Mouse (Mus musculus) liver, embryonic 11.5 days (tissue): ENCODE measurements around the gene Prdm16. TPM values are rescaled to one million over a fixed set of nuclear protein-coding genes. Genes with fewer than 3 reads are reported as not detected.

ENCODE experiments used
- ATAC-seq: fragments of 200-750 bp; cut with Nextera tagmentation; replicated peaks from 2 replicates; pipeline ENCODE4 v1.8.0; 2017; ENCODE audit warnings: moderate number of reproducible peaks, mild to moderate bottlenecking, moderate TSS enrichment, moderate library complexity; ENCODE audit not compliant: low FRiP score
- DNase-seq: peaks from one replicate; pipeline ENCODE4 v3.0.0-alpha.2; 2017; ENCODE audit warnings: low spot score
- H3K27ac ChIP-seq: fragments of 300-500 bp; sonication (generic); 2 replicates; pipeline ENCODE4 v1.5.1; 2014; ENCODE audit warnings: mild to moderate bottlenecking, low read depth, low read length, control low read depth
- H3K27me3 ChIP-seq: fragments of 300-500 bp; sonication (generic); replicated peaks from 2 replicates; pipeline ENCODE4 v1.6.1; 2014; ENCODE audit warnings: low read length, mixed read lengths; ENCODE audit not compliant: control insufficient read depth, insufficient read depth
- H3K36me3 ChIP-seq: fragments of 300-500 bp; sonication (generic); 2 replicates; pipeline ENCODE4 v1.6.1; 2014; ENCODE audit warnings: mild to moderate bottlenecking, low read length, moderate library complexity, mixed read lengths; ENCODE audit not compliant: control insufficient read depth, insufficient read depth
- H3K4me1 ChIP-seq: fragments of 300-500 bp; sonication (generic); replicated peaks from 2 replicates; pipeline ENCODE4 v1.6.1; 2014; ENCODE audit warnings: low read length, mixed read lengths; ENCODE audit not compliant: control insufficient read depth, insufficient read depth
- H3K4me2 ChIP-seq: fragments of 300-500 bp; sonication (generic); 2 replicates; pipeline ENCODE4 v1.6.1; 2014; ENCODE audit warnings: mild to moderate bottlenecking, control low read depth, moderate library complexity
- H3K4me3 ChIP-seq: fragments of 300-500 bp; sonication (generic); 2 replicates; pipeline ENCODE4 v1.5.1; 2014; ENCODE audit warnings: low read depth, low read length, control low read depth
- H3K9ac ChIP-seq: fragments of 300-500 bp; sonication (generic); 2 replicates; pipeline ENCODE4 v1.6.1; 2014; ENCODE audit warnings: low read depth, low read length, control low read depth
- H3K9me3 ChIP-seq: fragments of 300-500 bp; sonication (generic); 2 replicates; pipeline ENCODE4 v1.6.1; 2016; ENCODE audit warnings: low read length, inconsistent platforms, mixed read lengths; ENCODE audit not compliant: control insufficient read depth
- WGBS: fragments of 180-500 bp; shearing (Covaris S2); extraction: QIAGEN DNeasy Blood & Tissue Kit; methylation state at CpG from one replicate; pipeline ENCODE4 v1.1.7; 2014; 5-methylcytosine and 5-hydroxymethylcytosine counted together
- polyA plus RNA-seq: library from polyadenylated mRNA; unstranded; fragments of >200 nt; fragmentation: Nextera tagmentation; extraction: Ambion mirVana; gene quantifications from 2 replicates; pipeline ENCODE4 v1.2.1, GENCODE M21; 2014

Prdm16 gene
- polyA plus RNA-seq, 1 experiment from 2014 or later: 7.2 TPM

DNA sequence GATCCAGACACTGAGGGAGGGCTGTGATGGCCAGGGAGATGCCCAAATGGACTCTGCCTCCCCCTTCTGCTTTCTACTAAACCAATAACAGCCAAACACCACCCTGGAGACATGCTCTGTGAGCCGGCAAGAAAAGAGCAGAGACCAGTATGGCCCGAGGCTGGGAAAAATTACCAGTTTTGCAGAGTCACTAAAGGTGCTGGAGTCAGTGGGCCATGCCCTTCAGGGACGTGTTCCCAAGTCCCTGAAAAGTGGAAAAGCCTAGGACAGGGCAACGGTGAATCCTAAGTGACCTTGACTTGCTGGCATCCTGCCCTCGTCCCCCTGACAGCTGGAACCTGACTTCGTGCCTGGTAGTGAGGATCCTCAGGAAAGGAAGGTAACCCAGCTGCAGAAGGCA is 5.8 kb upstream of the Prdm16 start:
- DNase-seq: no peak
- Histone ChIP-seq H3K36me3 (no peaks in the 10 kb centered on the region), H3K4me1 (no peaks in the 10 kb centered on the region; the same call in none of the 2 replicates), H3K27ac (no peak overlapping the region), H3K9ac (no peak overlapping the region), H3K4me3 (no peak overlapping the region), H3K4me2 (no peak overlapping the region), H3K9me3 (no peaks in the 10 kb centered on the region), H3K27me3 (peaks cover 76% of the 10 kb centered on the region)
- ATAC-seq: no peak
- WGBS: 2% methylated on average over 6 of the region's 6 CpGs

- Histone ChIP-seq H3K36me3 (no peaks in the 10 kb centered on the region), H3K9ac (no peak overlapping the region), H3K4me3 (no peak overlapping the region), H3K9me3 (no peaks in the 10 kb centered on the region), H3K27ac (no peak overlapping the region), H3K4me1 (no peaks in the 10 kb centered on the region; the same call in none of the 2 replicates), H3K4me2 (no peak overlapping the region), H3K27me3 (peaks cover 84% of the 10 kb centered on the region)
- peak; percentile 41 for DNase-seq
- WGBS: 3% methylated on average over 32 of the region's 32 CpGs
- no peak for ATAC-seq
Observed at GRCm38 (mm10) chr4:154641296-154642110, 4.8 kb upstream of the Prdm16 start.

DNA sequence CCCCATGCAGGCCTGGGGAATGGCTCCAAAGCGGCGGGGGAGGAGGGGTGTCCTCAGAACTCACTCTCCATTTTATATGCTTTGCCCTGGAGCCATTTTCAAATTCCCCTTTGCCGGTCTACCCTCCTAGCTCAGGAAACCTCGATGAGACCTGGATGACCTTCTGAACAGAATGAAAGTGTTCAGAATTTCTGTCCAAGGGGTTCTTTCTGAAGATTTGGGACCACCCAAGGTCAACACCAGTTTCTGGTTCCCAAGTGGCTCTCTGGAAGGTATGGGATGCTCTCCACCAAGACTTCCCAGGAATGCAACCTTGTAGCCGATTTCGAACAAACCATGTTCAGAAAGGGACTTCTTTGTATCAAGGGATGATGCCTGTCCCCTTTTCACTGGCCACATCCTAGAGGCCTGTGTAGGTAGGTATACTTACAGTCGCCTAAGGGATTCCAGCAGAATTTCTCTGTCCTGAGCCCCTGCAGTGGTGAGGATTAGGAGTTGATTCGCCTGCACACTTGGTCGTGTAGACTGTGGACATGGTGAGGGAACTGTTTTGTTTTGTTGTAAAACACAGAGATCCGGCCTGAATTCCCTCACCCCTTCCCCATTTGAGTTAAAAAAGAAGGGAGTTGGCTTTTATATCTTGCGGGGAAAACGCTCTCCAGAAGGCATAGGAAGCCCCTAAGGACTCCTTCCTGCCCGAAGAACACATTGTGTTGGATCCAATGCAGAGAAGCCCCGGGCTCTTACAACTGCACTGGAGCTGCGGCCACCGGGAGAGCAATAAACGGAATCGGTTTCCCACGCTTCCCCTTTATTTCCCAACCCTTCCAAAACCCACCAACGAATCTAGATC is 4.0 kb upstream of the Prdm16 start:
- DNase-seq: peak; percentile 35
- H3K9ac ChIP-seq: no peak overlapping the region

DNA sequence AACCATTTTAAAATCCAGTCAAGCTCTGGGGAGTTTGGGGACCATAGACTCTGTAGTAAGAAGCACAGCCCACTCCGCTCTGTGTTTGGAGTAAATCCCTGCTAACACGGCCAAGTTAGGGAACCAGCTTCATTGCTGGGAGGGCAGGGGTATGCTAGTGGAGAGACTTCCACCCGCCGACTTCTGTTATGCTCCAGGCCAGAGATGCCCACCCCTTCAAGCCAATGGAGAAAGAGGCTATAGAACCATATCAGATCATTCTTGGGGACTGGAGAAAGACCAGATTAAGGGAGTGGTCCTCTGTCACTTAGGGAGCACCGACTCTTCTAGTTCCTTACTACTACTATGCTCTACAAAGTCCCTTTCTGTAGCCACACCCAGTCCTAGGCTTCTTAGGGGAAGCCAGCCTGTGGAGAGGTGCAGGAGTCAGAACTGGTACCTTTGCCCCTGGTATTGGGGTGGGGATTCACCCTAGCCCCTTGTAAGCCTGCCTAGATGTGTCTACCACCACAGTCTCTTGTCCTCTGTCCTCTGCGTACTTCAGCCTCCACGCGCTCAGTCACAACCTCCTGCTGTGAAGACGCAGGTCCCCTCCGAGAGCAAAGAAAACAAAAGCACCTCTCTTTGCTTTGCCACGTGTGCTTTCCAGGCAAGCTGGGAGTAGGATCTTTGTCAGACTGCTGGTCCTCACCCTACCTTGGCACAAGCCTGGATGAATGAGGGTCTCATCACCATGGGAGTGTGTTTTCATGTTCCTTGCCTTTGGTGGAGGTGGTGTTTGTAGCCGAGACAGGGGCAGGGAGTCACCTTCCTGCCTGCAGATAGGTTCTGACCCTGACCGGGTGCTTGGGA is 3.1 kb upstream of the Prdm16 start:
- Histone ChIP-seq H3K9me3 (no peaks in the 10 kb centered on the region), H3K36me3 (no peaks in the 10 kb centered on the region), H3K4me2 (no peak overlapping the region), H3K9ac (no peak overlapping the region), H3K27me3 (peaks cover 94% of the 10 kb centered on the region), H3K4me3 (no peak overlapping the region), H3K27ac (no peak overlapping the region), H3K4me1 (no peaks in the 10 kb centered on the region; the same call in none of the 2 replicates)
- DNase-seq (no peak), ATAC-seq (no peak)
- 8% methylated on average over 13 of the region's 13 CpGs for WGBS

More for the DNA sequence above, 4.0 kb upstream of the Prdm16 start:
- Histone ChIP-seq H3K9me3 (no peaks in the 10 kb centered on the region), H3K27me3 (peaks cover 86% of the 10 kb centered on the region), H3K36me3 (no peaks in the 10 kb centered on the region), H3K27ac (no peak overlapping the region), H3K4me3 (no peak overlapping the region), H3K4me2 (no peak overlapping the region), H3K4me1 (no peaks in the 10 kb centered on the region; the same call in none of the 2 replicates)
- WGBS: 5% methylated on average over 20 of the region's 20 CpGs
- no peak for ATAC-seq

- DNase-seq: no peak
- H3K4me1 ChIP-seq: no peaks in the 10 kb centered on the region; the same call in none of the 2 replicates
- 5% methylated on average over 7 of the region's 7 CpGs for WGBS
- H3K27me3 ChIP-seq: peaks cover 100% of the 10 kb centered on the region
- H3K9me3 ChIP-seq: no peaks in the 10 kb centered on the region
- H3K4me3 ChIP-seq: no peak overlapping the region
- no peak overlapping the region for H3K9ac ChIP-seq
- H3K27ac ChIP-seq: no peak overlapping the region
- H3K36me3 ChIP-seq: no peaks in the 10 kb centered on the region
- H3K4me2 ChIP-seq: no peak overlapping the region
- no peak for ATAC-seq
Observed at GRCm38 (mm10) chr4:154639126-154639525, 2.5 kb upstream of the Prdm16 start.

DNA sequence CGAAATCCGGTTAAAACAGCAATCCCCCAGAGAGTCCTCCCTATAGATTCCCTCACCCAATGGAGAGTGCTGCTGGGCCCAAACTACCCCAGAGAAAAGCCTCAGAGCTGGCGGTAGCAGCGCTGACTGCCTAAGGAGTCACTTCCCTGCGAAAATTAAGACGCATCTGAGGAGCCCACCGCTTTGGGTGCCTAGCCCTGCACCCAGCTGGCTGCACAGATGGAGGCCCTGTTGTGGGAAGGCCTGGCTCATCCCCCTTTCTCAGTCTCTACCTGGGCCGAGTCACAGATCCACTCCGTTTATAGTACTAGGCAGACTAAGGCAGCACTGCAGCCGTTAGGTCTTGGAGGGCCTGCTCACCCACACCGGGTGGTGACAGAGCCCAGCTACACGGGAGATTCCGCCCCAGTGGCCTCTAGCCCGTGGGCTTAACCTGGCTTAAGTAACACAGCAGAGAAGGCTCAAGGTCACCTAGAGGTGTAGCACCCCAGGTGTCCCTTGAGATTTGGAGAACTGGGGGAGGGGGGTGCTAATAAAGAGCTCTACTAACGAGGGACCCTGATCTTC is 1.7 kb upstream of the Prdm16 start:
- Histone ChIP-seq H3K4me1 (no peaks in the 10 kb centered on the region; the same call in none of the 2 replicates), H3K4me2 (peak overlapping the region; percentile 57), H3K4me3 (peak overlapping the region; percentile 46; the same call in 1 of the 2 replicates), H3K27me3 (peaks cover 100% of the 10 kb centered on the region), H3K36me3 (no peaks in the 10 kb centered on the region), H3K9ac (no peak overlapping the region), H3K9me3 (no peaks in the 10 kb centered on the region), H3K27ac (no peak overlapping the region)
- DNase-seq (peak; percentile 36), ATAC-seq (no peak)
- WGBS: 6% methylated on average over 15 of the region's 15 CpGs

GRCm38 (mm10) chr4:154637468-154638319 is 1.0 kb upstream of the Prdm16 start:
- peak; percentile 48 for DNase-seq
- no peak for ATAC-seq

More at GRCm38 (mm10) chr4:154637468-154638319, 1.0 kb upstream of the Prdm16 start:
- H3K4me1 ChIP-seq: no peaks in the 10 kb centered on the region; the same call in none of the 2 replicates
- peak overlapping the region; percentile 25; the same call in 1 of the 2 replicates for H3K27ac ChIP-seq
- H3K36me3 ChIP-seq: no peaks in the 10 kb centered on the region
- WGBS: 2% methylated on average over 70 of the region's 73 CpGs
- H3K4me2 ChIP-seq: peak overlapping the region; percentile 57
- H3K9ac ChIP-seq: peak overlapping the region; percentile 43; the same call in 1 of the 2 replicates
- H3K9me3 ChIP-seq: no peaks in the 10 kb centered on the region
- H3K4me3 ChIP-seq: peak overlapping the region; percentile 46
- H3K27me3 ChIP-seq: peaks cover 100% of the 10 kb centered on the region
